Mouse (Mus musculus): Measurements from ENCODE around the gene Egfr. TPM values are rescaled to one million over a fixed set of nuclear protein-coding genes. Genes with fewer than 3 reads are reported as not detected.

The Egfr gene
- total and polyA plus RNA-seq, 3 experiments, result 0.26 TPM; not detected in 2

- in situ Hi-C loops (cut with MboI; ENCODE audit: low pct_ligation_motif_present, low pct_unique_long_range_greater_than_20kb, low sequenced_read_pairs), result no loop called here
- no peak for DNase-seq (ENCODE audit: extremely low read depth)
Measured at GRCm38 (mm10) chr11:16915850-16916249, 163.8 kb downstream of the Egfr start.

GRCm38 (mm10) chr11:16917512-16917911 is 165.5 kb downstream of the Egfr start:
- no peaks in the 10 kb centered on the region for H3K36me3 ChIP-seq (replicated peaks in 1 of 2; ENCODE audit: control insufficient read depth in 1 of 2, insufficient read depth in 1 of 2, low read length in 1 of 2)
- TF ChIP-seq ZMIZ1 (IDR thresholded peaks at IDR 0.05; ENCODE audit: low read depth, low read length) (no peak), MAFK (IDR thresholded peaks at IDR 0.05; ENCODE audit: insufficient replicate concordance, low read length) (no peak), MYC (IDR thresholded peaks at IDR 0.05; ENCODE audit: low read depth, low read length) (no peak), RAD21 (IDR thresholded peaks at IDR 0.05; ENCODE audit: low read depth, low read length) (no peak), MAZ (IDR thresholded peaks at IDR 0.05; ENCODE audit: low read depth, low read length) (no peak)
- no peaks in the 10 kb centered on the region for H3K9me3 ChIP-seq (replicated peaks; ENCODE audit: low read length)
- DNase-seq (ENCODE audit: extremely low read depth), result no peak
- no peaks in the 10 kb centered on the region for H3K4me1 ChIP-seq (ENCODE audit: control insufficient read depth in 1 of 2, insufficient read depth in 2 of 2)
- H3K79me2 ChIP-seq (replicated peaks; ENCODE audit: control insufficient read depth, extremely low read depth, insufficient read depth, poor library complexity, severe bottlenecking), result no peaks in the 10 kb centered on the region
- dilution Hi-C loops (cut with MboI; ENCODE audit: extremely low pct_ligation_motif_present, extremely low pct_unique_long_range_greater_than_20kb, low sequenced_read_pairs), result no loop called here
- H3K4me3 ChIP-seq (replicated peaks in 1 of 3; ENCODE audit: low read depth in 2 of 3, low read length in 2 of 3, poor library complexity in 1 of 3), result no peak overlapping the region
- no peak overlapping the region for H3K4me2 ChIP-seq (ENCODE audit: insufficient read depth, low read depth, poor library complexity, severe bottlenecking)
- H3K9ac ChIP-seq (ENCODE audit: insufficient read depth, low read depth), result no peak overlapping the region
- no peaks in the 10 kb centered on the region for H3K27me3 ChIP-seq (replicated peaks)
- in situ Hi-C loops (cut with MboI; ENCODE audit: low pct_ligation_motif_present, low pct_unique_long_range_greater_than_20kb, low sequenced_read_pairs), result no loop called here
- no peak overlapping the region for H3K27ac ChIP-seq (ENCODE audit: insufficient read depth, low read depth)

More at GRCm38 (mm10) chr11:16915850-16916249, 163.8 kb downstream of the Egfr start:
- TF ChIP-seq TBP (conservative IDR thresholded peaks at IDR 0.05; ENCODE audit: low read depth, low read length) (no peak), ETS1 (conservative IDR thresholded peaks at IDR 0.05; ENCODE audit: low read depth, low read length) (no peak), E2F4 (IDR thresholded peaks at IDR 0.05; ENCODE audit: insufficient replicate concordance, low read depth, low read length) (no peak), CTCF (conservative IDR thresholded peaks at IDR 0.05 in 1 of 2, IDR thresholded peaks at IDR 0.05 in 1 of 2; ENCODE audit: low read depth in 2 of 2, low read length in 2 of 2) (no peak), USF1 (IDR thresholded peaks at IDR 0.05; ENCODE audit: low read depth, low read length) (no peak), GABPA (IDR thresholded peaks at IDR 0.05; ENCODE audit: insufficient replicate concordance, low read depth, low read length) (no peak)
- Histone ChIP-seq H3K27ac (ENCODE audit: insufficient read depth, low read depth) (no peak overlapping the region), H3K4me2 (ENCODE audit: insufficient read depth, low read depth, poor library complexity, severe bottlenecking) (no peak overlapping the region), H3K27me3 (replicated peaks) (no peaks in the 10 kb centered on the region), H3K36me3 (replicated peaks in 1 of 2; ENCODE audit: control insufficient read depth in 1 of 2, insufficient read depth in 1 of 2, low read length in 1 of 2) (no peaks in the 10 kb centered on the region), H3K4me3 (replicated peaks in 1 of 3; ENCODE audit: low read depth in 2 of 3, low read length in 2 of 3, poor library complexity in 1 of 3) (no peak overlapping the region), H3K4me1 (ENCODE audit: control insufficient read depth in 1 of 2, insufficient read depth in 2 of 2) (no peaks in the 10 kb centered on the region), H3K79me2 (replicated peaks; ENCODE audit: control insufficient read depth, extremely low read depth, insufficient read depth, poor library complexity, severe bottlenecking) (no peaks in the 10 kb centered on the region), H3K9me3 (replicated peaks; ENCODE audit: low read length) (no peaks in the 10 kb centered on the region), H3K9ac (ENCODE audit: insufficient read depth, low read depth) (no peak overlapping the region)
- dilution Hi-C loops (cut with MboI; ENCODE audit: extremely low pct_ligation_motif_present, extremely low pct_unique_long_range_greater_than_20kb, low sequenced_read_pairs), result no loop called here

GRCm38 (mm10) chr11:16932159-16932558 is 180.2 kb downstream of the Egfr start:
- Histone ChIP-seq H3K79me2 (replicated peaks; ENCODE audit: control insufficient read depth, extremely low read depth, insufficient read depth, poor library complexity, severe bottlenecking) (no peaks in the 10 kb centered on the region), H3K27me3 (replicated peaks) (no peaks in the 10 kb centered on the region), H3K4me2 (ENCODE audit: insufficient read depth, low read depth, poor library complexity, severe bottlenecking) (no peak overlapping the region), H3K9ac (ENCODE audit: insufficient read depth, low read depth) (no peak overlapping the region), H3K4me3 (replicated peaks in 1 of 3; ENCODE audit: low read depth in 2 of 3, low read length in 2 of 3, poor library complexity in 1 of 3) (no peak overlapping the region), H3K4me1 (ENCODE audit: control insufficient read depth in 1 of 2, insufficient read depth in 2 of 2) (peaks cover 3 to 7% of the 10 kb centered on the region in 2 experiments; a peak in 3 of 4 replicates), H3K9me3 (replicated peaks; ENCODE audit: low read length) (no peaks in the 10 kb centered on the region), H3K27ac (ENCODE audit: insufficient read depth, low read depth) (no peak overlapping the region), H3K36me3 (replicated peaks in 1 of 2; ENCODE audit: control insufficient read depth in 1 of 2, insufficient read depth in 1 of 2, low read length in 1 of 2) (peaks cover 0 to 1% of the 10 kb centered on the region in 2 experiments)
- DNase-seq (ENCODE audit: extremely low read depth), result peak; percentile 18
- TF ChIP-seq ZNF384 (IDR thresholded peaks at IDR 0.05; ENCODE audit: low read depth, low read length) (no peak), ZMIZ1 (IDR thresholded peaks at IDR 0.05; ENCODE audit: low read depth, low read length) (no peak), EP300 (IDR thresholded peaks at IDR 0.05; ENCODE audit: low read length) (0 out of 2 replicates have a peak, but pooled peaks have one; percentile 16)
- in situ Hi-C loops (cut with MboI; ENCODE audit: low pct_ligation_motif_present, low pct_unique_long_range_greater_than_20kb, low sequenced_read_pairs) (loop anchor here (25.0 kb wide), 1 partner anchor 195 kb away; no protein-coding TSS in a partner anchor), dilution Hi-C loops (cut with MboI; ENCODE audit: extremely low pct_ligation_motif_present, extremely low pct_unique_long_range_greater_than_20kb, low sequenced_read_pairs) (no loop called here)

Data from CH12.LX (cell line).